Mouse (Mus musculus) embryonic fibroblast, embryonic 13.5 days (primary cell): ENCODE measurements at regions not wholly inside any gene's neighbourhood (a gene's known extent, or its start where the extent isn't known, plus 50 kb on each side); places are given as distances from the start of the nearest gene placed in this dataset.

Source experiments
- CTCF ChIP-seq: IDR thresholded peaks from 2 replicates; pipeline ENCODE4 v1.5.1; 2011; ENCODE audit warnings: mild to moderate bottlenecking, control low read depth, low read length, moderate library complexity, borderline replicate concordance; ENCODE audit not compliant: insufficient read depth
- POLR2A ChIP-seq: IDR thresholded peaks from 2 replicates; pipeline ENCODE4 v1.6.1; 2011; ENCODE audit warnings: low read depth, mild to moderate bottlenecking, control low read depth, low read length, moderate library complexity

DNA sequence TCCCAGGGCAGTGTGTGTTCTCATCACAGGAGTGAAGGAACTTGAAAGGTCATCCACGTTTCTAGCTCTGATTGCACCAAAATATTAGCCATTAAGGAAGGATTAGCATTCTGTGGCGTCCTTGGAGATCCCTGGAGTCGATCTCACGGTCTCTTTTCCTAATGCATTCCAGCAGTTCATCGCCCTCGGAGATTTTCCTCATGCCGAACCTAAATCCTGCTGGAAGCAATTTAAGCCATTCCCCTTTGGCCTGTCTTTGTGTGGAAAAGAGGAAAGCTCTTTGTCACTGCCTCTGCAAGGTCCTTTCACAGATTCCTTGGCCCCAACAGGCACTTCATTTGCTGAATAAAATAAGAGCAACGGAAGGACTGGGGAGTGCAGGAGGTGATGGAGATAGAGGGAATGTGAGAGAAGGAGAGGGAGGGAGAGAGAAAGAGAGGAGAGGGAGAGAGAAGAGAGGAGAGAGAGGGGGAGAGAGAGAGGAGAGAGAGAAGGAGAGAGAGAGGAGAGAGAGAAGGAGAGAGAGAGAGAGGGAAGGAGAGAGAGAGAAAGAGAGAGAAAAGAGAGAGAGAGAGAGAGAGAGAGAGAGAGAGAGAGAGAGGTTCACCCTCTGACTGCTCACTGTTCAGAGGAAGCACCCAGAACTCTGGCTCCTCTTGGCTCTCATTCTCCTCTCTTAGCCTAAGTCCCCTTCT, 177.2 kb upstream of the Zfp462 start:
- no peak for TF ChIP-seq CTCF
- no peak for TF ChIP-seq POLR2A
